Mouse (Mus musculus): ENCODE measurements around the gene Fhit.

Gene Fhit

DNA sequence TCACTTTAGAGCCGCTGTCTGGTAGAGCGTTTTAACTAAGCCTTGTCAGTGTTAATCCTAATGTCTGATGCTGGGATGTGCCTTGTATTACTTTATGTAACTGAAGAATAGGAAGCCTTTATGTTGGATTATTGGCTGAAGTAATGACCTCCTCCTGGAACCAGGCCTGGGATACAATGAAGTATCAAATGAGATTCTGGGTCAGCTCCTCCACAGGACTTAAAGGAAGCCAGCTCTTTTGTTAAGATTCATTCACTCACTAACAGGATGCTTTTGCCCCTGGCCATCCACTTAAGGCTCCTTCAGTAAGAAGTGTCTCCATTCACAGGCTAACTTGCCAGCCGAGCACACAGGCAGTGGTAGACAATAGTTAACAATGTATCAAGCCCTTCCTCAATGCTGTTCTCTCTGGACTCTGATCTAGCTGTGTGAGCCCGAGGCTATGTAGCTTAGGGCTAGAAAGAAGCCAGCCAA is 1466.6 kb downstream of the Fhit start:
- DNase-seq (ENCODE audit: low spot score in 2 of 2) = no peak

DNA sequence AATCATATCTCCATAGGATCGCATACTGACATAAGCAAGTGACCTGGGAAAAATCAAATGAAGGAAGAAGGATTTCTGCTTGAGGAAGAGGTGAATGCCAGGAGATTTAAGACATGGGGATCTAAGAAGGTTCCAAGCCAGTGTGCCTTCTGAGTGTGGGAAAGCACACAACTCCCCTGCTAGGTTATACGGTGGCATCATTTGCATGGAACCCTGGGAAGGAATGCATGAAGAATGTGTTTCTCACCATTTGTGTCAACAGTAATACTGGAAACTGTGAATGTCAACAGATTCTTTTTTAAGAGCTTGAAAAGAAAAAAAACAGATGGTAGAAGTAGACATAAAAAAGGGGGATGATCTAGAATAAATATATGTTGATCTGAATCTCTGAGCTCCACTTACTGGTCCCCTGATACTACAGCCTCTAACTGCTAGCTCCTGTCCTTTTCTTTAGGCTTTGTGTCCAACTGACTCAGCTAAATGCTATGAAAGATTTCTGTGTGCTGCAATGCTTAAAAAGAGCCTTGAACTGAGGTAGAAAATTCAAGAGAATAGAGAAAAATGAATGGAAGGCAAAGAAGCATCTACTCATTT is 1473.1 kb downstream of the Fhit start:
- DNase-seq (ENCODE audit: low spot score in 2 of 2) = no peak

DNA sequence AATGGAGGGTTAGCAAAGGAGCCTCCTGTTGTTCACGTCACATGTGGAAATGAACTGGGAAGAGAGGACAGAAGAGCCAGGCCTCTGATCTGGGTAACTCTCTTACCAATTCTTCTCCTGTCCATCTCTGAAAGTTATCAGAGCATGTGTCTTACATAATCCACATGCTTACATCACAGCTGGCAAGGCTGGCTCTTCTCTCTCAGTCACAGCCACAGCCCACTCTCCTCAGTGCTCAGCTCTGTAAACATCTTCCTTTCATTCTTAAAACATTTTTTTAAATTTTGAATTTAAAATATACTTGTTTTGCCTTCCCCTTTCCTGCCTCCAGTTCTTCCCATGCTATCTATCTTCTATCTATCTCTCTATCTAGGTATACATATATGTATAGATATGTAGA is 1477.5 kb downstream of the Fhit start:
- no peak for DNase-seq (ENCODE audit: low spot score in 2 of 2)

DNA sequence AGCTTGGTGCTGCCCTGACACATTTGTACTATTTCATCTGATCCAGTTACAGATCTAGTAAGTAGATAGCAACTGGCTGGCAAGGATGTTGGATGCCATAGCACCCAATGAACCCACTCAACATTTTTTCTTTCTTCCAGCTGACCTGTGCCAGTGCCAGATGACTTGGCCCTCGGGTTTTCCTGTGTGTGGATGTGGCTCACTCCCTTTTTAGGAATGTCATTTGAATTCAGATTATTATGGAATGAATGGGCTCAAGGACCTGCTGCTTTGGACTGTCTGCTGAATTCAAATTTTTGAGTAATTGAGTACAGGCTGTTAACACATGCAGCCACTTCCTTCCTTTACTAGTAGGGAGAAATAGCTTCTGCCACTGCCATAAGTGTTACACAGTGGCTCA is 1489.1 kb downstream of the Fhit start:
- no peak for DNase-seq (ENCODE audit: low spot score in 2 of 2)

DNA sequence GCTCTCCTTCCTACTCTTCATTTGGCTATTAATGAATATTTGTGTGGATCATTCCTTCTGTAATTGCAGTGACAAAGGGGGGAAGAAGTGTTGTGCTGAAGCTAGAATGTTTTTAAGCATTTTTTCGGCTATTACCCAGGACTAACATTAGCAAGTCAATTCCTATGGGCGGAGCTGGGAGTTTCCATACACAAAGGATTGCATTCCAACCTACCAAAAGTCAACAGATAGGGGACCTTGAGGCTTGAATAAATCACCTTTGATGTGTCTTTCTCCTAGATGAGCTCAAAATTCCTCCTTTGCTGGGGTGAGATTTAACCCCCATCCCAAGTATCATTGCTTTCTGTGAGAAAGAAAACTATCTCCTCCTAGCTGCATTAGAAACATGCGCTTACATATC is 1490.1 kb downstream of the Fhit start:
- DNase-seq (ENCODE audit: low spot score in 2 of 2) = no peak

DNA sequence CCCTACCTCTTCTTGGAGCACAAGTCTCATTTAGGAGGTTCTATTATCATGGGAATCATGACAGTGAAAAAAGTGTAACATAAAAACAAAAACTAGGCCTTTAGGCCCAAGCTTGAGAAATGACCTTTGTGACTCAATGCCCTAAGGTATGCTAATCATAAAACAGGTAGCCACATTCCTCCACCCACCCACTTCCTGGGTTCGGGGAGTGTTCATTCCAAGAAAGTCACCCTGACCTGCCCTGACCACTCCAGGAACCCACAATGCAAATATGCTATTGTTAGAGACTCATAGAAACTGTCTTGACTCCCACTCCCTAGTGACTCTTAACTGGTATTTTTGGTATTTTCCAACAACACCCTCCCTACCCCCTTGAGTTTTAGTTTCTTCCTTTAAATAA is 1492.1 kb downstream of the Fhit start:
- no peak for DNase-seq (ENCODE audit: low spot score in 2 of 2)

DNA sequence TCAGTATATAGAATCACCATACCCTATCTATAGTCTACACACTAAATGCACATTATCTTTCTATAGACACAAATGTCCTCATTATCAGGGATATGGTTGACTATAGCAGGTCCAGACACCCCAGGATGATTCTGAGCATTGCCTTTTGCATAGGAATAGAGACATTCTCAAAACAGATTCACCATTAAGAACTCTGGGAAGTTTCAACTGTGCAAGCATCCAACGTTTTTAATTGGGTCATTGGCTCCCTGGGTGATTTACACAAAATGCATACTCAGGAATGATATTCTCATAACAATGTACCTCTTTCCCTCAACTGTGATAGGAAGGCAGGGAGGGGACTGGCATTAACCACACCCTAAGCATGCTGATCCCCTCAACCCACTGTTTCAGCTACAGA is 1503.4 kb downstream of the Fhit start:
- DNase-seq (ENCODE audit: low spot score in 2 of 2) = no peak

DNA sequence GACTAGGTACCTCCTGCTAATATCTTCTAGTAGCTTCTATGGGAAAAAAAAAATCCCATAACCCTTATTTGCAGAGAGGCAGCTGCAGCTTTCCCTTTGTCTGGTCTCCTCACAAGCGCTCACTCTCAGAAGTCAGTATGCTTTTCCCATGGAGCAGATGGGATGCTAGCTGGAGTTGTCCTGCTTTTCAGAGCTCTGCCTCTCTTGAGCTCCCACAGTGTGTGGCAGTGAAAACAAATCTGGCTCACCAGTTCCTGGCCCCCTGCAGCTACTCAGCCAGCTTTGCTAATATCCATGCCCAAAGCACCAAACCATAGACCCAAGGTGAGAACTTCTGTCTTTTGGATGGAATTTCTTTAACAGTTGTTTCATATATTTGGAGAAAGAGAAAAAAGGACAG is 1510.4 kb downstream of the Fhit start:
- DNase-seq (ENCODE audit: low spot score in 2 of 2) = no peak

DNA sequence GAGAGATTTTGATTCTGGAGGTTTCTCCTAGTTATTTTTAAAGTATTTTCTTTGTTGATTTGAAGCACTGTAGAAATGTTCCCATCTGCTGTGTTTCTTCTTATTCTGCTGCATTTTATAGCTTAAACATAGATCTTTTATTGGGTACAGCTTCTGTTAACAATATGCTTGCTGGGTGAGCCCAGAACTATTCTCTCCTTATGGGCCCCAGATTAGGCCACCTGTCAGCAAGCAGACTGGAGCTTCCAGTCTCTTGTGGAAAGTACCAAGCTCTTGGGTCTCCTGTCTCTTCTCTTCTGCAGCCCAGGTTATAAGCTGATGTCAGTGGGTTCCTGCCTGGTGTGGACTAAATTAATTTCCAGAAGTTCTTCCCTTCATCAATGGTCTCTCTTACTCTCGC is 1513.4 kb downstream of the Fhit start:
- no peak for DNase-seq (ENCODE audit: low spot score in 2 of 2)

DNA sequence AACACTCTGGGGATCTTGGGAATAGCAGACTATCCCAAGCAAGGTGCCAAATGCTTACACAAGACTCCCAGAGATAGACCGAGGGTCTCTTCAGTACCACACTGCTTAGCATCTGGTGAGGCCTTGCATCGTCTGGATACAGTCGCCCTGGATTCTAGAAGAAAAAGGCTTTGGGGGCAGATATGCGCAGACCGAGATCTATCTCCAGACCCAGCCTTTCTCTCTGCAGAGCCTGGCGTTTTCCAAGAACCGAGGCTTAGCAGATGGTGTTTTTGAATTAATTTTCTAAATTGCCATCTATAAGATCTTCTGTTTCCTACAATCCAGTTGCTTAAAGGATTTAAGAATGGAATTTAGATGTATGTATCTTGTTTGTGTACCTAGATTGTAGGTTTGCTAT is 1515.6 kb downstream of the Fhit start:
- no peak for DNase-seq (ENCODE audit: low spot score in 2 of 2)

DNA sequence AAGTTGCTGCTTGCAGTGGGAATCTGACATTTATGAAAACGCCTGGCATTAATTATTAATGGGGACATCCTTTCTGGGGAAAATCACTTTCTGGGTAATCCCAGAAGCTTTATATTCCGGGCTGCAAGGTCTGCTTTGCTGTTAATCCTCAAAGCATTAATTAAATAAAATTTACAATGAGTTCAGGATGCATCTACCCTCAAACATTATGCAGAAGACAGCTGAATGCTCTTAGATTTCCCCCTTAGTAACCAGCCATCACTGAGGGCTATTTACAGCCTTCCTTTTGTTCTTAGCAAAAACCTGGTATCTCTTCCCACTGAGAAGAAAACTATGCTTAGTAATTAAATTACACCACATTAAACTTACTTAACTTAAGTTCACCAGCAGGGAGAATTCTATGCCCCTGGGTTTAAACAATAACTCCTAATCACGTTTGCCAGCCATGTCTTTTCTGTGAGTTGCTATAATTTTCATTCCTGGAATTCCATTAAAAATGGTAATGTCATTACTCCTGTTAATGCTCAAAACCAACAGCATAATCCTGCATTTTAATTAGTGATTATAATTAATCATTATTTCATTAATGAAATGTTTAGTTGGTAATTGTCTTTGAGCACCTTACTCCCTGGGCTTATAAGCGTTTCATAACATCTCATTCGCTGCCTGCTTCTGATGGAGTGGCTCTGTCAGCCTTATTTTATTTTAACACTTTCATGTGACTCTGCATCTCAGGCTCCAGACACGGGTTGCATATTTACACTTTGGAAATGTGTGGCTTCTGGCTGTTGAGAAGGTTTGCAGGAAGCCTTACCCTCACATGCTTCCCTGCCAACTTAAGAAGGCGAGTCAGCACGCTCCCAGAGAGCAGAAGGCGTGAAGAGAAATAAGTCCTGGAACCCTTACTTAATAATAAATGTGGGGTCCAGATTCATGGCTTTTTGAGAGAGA is 1517.3 kb downstream of the Fhit start:
- no peak for DNase-seq (ENCODE audit: low spot score in 2 of 2)

DNA sequence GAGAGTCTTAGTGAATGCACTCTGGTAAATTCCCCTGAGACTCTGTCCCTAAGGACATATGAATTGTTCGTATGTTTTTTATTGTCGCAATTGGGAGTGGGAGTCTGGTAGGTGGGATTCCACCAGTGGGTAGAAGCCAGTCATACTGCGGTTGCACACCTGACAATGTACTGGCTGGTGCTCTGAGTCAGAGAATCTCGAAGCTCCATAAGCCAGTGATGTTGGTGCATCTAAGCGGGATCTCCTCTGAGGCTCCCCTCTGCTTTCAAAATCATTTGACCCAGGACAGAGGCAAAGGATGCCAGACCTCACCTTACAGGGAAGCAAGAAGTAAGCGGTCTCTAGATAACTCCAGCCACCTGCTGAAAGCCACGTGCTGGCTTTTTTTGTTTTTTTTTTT is 1518.1 kb downstream of the Fhit start:
- no peak for DNase-seq (ENCODE audit: low spot score in 2 of 2)

DNA sequence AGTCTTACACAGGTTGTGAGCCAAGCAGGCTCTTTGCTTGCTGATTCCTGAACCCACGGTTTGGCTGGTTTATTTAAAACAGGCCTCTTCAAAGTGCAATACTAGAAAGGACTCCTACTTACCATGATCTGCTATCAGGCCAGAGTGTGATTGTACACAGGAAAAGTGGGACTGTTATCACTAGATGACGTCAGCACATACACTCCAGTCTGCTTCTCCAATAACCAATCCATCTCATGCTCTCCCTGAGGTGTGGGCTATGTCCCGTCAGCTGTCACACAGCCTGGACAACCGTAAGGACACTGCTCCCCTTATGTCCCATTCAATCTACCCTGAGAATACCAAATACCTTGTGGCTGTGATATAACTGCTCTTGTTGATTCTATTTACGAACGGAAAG is 1519.2 kb downstream of the Fhit start:
- DNase-seq (ENCODE audit: low spot score in 2 of 2) = no peak

DNA sequence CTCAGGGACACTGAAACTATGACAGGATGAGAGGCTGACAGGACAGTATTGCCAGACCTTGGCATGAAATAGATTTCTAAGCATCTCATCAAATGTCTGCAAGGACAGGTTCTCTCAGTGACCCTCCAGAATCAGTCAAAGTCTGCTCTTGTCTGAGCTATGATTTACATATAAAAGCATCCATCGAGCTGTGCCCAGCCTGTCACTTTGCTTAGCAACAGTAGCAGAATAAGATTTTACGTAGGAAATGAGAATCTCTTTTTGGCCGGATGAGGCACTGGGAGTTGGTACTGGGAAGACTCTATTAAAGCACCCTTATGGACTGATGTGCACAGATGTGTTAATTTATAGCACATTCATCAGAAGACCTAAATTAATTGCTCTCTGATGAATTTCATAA is 1519.8 kb downstream of the Fhit start:
- no peak for DNase-seq (ENCODE audit: low spot score in 2 of 2)

DNA sequence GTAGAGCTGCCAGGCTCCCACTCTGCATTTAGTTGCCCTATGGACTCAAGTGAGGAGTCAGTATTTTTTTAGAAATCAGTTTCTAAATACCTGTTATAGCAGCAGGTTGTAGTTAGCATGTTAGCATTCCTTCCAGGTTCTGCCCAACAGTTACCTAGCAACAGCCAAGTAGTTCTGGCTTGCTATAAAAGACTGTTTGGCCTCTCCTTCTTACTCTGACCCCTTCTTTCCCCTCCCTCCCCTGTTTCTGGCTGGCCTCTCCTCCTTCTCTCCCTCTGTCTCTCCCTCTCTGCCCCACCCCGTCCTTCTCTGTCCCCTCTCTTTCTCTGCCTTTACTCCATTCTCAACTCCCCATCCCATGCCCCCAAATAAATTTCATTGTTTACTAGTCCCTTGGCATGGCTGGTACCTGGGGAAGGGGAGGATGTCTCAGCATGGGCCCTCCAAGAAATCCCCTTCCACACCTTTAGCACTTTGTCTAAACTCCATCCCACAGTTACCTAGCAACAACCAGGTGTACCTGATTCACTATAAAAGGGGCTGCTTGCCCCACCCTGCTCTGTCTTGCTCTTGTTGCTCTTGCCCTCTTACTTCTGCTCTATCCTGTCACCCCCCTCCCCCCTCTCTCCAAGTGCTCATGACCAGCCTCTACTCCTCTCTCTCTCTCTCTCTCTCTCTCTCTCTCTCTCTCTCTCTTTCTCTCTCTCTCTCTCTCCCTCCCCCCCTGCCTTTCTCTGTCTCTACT is 1527.4 kb downstream of the Fhit start:
- DNase-seq (ENCODE audit: low spot score in 2 of 2) = no peak

DNA sequence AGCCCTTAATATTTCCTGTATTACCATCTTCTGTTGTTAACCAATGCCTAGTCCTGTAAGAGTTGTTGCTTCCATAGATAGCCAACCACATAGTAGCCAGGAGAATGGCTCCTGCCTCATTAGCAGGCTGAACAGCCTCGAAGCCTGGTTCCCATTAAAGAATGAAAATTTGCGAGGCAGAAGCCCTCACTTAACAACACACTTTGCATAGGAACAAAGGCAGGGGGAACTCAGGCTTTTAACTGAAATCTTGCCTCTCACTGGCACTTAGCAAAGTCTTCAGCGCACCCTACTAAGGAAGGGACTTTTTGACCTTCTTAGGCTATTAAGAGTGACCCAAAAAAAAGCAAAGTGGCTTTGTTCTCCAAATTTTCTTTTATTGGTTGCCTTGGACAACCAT is 1529.3 kb downstream of the Fhit start:
- no peak for DNase-seq (ENCODE audit: low spot score in 2 of 2)

DNA sequence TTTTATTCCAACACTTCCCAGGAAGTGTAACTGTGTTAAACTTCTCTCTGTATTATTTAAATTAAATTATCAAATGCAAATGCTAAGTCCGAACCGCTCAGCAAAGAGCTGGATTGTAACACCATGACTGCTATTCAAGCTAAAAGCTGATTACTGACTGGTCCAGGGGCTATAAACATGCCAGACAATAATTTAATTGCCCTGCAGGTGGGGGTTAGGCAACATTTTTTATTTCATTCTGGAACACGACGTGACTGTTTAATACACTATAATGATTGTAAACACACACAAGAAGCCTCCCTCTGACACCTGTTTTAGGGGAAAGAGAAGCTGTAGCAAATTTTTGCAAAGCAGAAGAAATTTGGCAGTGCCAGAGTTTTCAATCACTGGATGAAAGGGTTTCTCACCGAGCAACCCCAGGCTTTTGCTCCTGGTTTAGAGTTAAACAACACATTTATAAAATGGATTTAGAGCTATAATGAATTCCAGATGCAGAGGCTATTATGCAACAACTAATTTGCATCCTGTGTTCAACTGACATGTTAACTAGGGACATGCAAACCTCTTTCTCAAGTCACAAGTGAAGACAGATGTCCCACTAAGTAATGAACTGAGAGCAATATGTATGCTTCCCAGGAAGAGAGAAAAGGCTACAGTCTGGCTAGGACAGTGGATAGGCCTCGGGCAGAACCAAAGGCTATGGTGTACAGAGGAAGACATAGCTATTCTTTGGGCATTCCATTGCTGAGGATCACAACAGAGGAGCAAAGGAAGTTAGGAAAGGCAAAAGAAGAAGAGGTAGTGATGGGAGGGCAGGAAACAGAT is 1538.4 kb downstream of the Fhit start:
- DNase-seq (ENCODE audit: low spot score in 2 of 2) = no peak

DNA sequence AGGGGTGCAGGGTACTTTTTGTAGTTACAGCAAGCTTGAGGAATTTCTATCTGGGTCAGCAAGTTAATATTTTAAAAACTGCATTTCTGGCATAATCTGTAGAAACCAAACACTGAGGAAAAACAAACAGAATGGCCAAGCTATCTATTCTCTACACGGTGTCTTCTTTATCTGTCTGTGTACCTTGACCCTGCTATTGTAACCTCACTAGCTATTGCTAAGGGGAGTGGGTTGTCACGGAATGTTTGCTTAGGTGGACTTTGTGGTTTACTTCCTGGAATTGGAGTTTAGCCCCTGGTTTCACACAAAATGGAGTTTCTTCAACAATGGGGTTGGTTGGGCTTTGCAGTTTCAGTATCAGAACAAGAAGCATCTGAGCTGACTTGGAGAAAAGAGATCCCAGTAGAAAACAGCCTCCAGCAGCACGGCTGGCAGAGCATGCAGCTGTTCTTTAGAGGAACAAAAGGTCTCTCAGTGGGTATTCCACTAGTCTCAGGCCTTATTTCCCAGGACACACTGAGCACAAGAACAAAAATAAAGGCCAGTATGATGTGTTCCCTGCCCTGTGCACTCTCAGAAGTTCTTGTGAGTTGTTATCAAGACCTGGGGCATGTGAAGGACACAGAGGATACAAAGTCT is 1540.8 kb downstream of the Fhit start:
- no peak for DNase-seq (ENCODE audit: low spot score in 2 of 2)

DNA sequence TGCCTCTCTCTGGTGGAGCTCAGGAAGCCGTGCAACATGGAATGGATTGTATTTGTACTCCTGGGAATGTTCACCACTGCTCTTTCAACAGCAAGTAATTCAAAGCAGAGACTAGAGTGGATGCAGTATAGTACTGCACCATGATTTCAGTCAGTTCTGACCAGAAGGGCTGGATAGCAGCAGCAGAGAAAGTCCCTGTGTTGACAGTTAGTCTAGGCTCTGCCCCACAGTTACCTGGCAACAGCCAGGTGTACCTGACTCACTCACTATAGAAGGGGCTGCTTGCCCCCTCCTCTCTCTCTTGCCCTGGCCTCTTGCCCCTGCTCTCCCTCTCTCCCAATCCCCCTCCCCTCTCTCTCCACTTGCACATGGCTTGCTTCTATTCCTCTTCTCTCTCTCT is 1542.0 kb downstream of the Fhit start:
- no peak for DNase-seq (ENCODE audit: low spot score in 2 of 2)

DNA sequence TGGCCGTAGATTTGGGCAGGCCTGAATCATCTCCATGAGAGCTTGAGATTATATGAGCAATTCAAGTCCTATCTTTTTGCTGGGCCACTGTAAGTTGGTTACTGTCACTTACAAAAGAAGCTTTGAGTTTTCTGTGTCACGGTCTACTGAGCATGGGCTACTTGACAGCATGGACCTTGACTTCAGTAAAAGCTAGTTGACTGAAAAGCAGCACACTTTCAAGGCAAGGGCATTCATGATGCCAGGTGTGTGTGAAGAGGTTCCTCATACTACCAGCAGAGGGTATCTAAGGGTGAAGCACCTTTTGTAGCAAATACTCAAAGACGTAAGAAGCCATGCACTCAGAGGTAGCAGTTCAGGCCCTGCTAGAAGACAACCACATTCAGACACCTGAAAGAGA is 1548.7 kb downstream of the Fhit start:
- no peak for DNase-seq (ENCODE audit: low spot score in 2 of 2)

DNA sequence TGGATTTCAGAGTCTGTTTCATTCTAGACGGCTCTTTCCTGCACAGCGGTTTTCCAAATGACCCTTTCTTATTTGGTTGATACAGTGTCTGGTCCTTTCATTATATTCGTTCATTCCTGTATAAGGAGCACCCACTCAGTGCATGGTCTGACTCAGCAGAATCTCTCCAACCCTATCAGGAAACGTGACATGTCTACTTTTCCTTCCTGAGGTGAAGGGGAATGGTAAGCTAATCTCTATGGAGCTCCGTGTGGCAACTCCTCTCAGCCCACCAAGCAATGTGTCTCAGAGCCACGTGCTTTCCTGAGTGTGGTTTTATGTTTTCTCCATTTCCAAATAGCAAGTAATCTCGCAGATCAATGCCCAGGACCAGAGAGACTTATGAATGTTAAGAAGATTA is 1552.7 kb downstream of the Fhit start:
- no peak for DNase-seq (ENCODE audit: low spot score in 2 of 2)

All from cerebellum, postnatal 4 days (tissue).